Mouse (Mus musculus): ENCODE measurements around the gene Pik3r2.

Gene Pik3r2

GRCm38 (mm10) chr8:70758616-70759561 lies 17.6 kb downstream of the Pik3r2 start:
- intact Hi-C loops (cut with DNase I) = no loop called here

- intact Hi-C loops (cut with DNase I) = no loop called here
Observed at GRCm38 (mm10) chr8:70758308-70758615, 18.3 kb downstream of the Pik3r2 start.

GRCm38 (mm10) chr8:70757523-70758307 lies 18.8 kb downstream of the Pik3r2 start:
- intact Hi-C loops (cut with DNase I) = no loop called here

GRCm38 (mm10) chr8:70756476-70757040 lies 20.0 kb downstream of the Pik3r2 start:
- intact Hi-C loops (cut with DNase I) = no loop called here

- intact Hi-C loops (cut with DNase I) = no loop called here
Observed at GRCm38 (mm10) chr8:70755661-70756475, 20.6 kb downstream of the Pik3r2 start.

GRCm38 (mm10) chr8:70754871-70755660 lies 21.4 kb downstream of the Pik3r2 start:
- intact Hi-C loops (cut with DNase I) = no loop called here

- intact Hi-C loops (cut with DNase I) = no loop called here
Observed at GRCm38 (mm10) chr8:70754043-70754870, 22.3 kb downstream of the Pik3r2 start, which contains the start of gene Rab3a. TSS of gene Rab3a (plus strand) at chr8:70754679.

- intact Hi-C loops (cut with DNase I) = loop anchor here (2.0 kb wide), 1 partner anchor 32 kb away; no protein-coding TSS in a partner anchor
Observed at GRCm38 (mm10) chr8:70753151-70753550, 23.4 kb downstream of the Pik3r2 start.

- intact Hi-C loops (cut with DNase I) = loop anchor here (2.0 kb wide), 1 partner anchor 31 kb away; no protein-coding TSS in a partner anchor
Observed at GRCm38 (mm10) chr8:70752000-70752764, 24.3 kb downstream of the Pik3r2 start.

- intact Hi-C loops (cut with DNase I) = no loop called here
Observed at GRCm38 (mm10) chr8:70750128-70750680, 26.3 kb downstream of the Pik3r2 start.

- intact Hi-C loops (cut with DNase I) = no loop called here
Observed at GRCm38 (mm10) chr8:70749097-70749674, 27.3 kb downstream of the Pik3r2 start.

- intact Hi-C loops (cut with DNase I) = no loop called here
Observed at GRCm38 (mm10) chr8:70748246-70749096, 28.0 kb downstream of the Pik3r2 start.

- intact Hi-C loops (cut with DNase I) = no loop called here
Observed at GRCm38 (mm10) chr8:70747211-70747890, 29.2 kb downstream of the Pik3r2 start.

GRCm38 (mm10) chr8:70746676-70747075 lies 29.8 kb downstream of the Pik3r2 start:
- intact Hi-C loops (cut with DNase I) = no loop called here

- intact Hi-C loops (cut with DNase I) = no loop called here
Observed at GRCm38 (mm10) chr8:70745691-70746220, 30.8 kb downstream of the Pik3r2 start.

- intact Hi-C loops (cut with DNase I) = no loop called here
Observed at GRCm38 (mm10) chr8:70744806-70745205, 31.7 kb downstream of the Pik3r2 start.
